In the genomic region with DNA sequence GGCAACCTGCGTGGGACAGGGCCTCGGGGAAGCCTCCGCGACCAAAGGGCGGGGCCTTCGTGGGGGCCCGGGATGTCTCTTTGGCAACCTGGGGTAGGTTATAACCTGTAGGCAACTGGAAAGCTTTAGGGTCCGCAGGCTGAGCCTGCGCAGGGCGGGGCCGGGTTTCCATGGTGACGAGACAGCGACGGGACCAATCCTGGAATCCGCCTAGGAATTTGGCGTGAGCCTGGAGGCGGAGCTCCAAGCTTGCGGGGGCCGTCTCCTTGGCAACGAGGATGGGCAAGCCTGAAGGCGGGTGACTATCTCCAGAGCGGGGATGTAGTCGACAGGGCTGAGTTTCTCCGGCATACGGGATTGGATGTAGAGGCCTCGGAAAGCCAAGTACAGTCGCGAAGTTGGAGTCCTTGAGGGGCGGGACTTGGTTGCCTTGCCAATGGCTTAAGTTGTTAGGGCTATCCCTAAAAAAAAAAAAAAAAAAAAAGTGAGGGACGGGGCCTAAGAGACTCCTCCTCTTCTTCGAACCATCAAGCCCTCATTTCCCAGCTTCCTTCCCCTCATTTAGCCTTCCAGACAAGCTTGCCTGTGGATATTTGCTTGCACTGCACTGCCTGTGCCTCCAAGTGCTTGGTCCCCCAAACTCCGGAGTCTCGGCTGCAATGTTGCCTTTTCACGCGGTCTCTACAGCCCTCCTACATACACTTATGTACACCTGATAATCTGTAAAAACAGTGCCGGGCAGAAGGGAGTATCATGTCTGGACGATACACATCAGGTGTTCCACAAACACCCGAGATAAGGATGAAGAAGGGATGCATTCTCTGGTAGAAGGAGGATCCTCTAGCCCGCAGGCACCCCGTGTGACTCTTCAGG, we compare ENCODE assay signal across 8 mouse cellular contexts. TPM values are rescaled to one million over a fixed set of nuclear protein-coding genes. Genes with fewer than 3 reads are reported as not detected.
DNase-seq lines count a peak whose midpoint lies in the region; ATAC-seq and TF ChIP-seq lines count a peak whose summit lies in the region.

No protein-coding gene starts in this region.

- H3K4me1 ChIP-seq in G1E (ENCODE audit: insufficient read depth, low read depth, low read length): peaks cover 59% of the 10 kb centered on the region
- peaks cover 40% of the 10 kb centered on the region for H3K4me1 ChIP-seq in forebrain, embryonic 13.5 days
- H3K4me1 ChIP-seq in liver, postnatal 0 days (ENCODE audit: insufficient read depth): peaks cover 30% of the 10 kb centered on the region
- peaks cover 46% of the 10 kb centered on the region for H3K4me1 ChIP-seq in neural tube, embryonic 15.5 days

- no peak for TF ChIP-seq EP300 in liver, postnatal 0 days (IDR thresholded peaks at IDR 0.05; ENCODE audit: low read depth)

- ATAC-seq in G1E (ENCODE audit: extremely low read depth, insufficient number of reproducible peaks, low FRiP score, poor library complexity, severe bottlenecking): no peak
- peak; percentile 83 for ATAC-seq in forebrain, embryonic 13.5 days
- peak; percentile 38 for ATAC-seq in liver, postnatal 0 days
- ATAC-seq in neural tube, embryonic 15.5 days (ENCODE audit: low FRiP score): peak; percentile 87

- H3K4me2 ChIP-seq in forebrain, embryonic 13.5 days: peak overlapping the region; percentile 94
- peak overlapping the region; percentile 85 for H3K4me2 ChIP-seq in liver, postnatal 0 days (ENCODE audit: low read depth, low read length)
- peak overlapping the region; percentile 92 for H3K4me2 ChIP-seq in neural tube, embryonic 15.5 days

- peak overlapping the region; percentile 98 for H3K4me3 ChIP-seq in G1E (ENCODE audit: low read depth, low read length)
- H3K4me3 ChIP-seq in forebrain, embryonic 13.5 days: peak overlapping the region; percentile 76
- peak overlapping the region; percentile 96 for H3K4me3 ChIP-seq in liver, postnatal 0 days (ENCODE audit: low read depth, low read length)
- peak overlapping the region; percentile 81 for H3K4me3 ChIP-seq in neural tube, embryonic 15.5 days (replicated peaks)

- peaks cover 34% of the 10 kb centered on the region for H3K36me3 ChIP-seq in G1E (replicated peaks)
- peaks cover 2% of the 10 kb centered on the region; the same call in 1 of the 2 replicates for H3K36me3 ChIP-seq in forebrain, embryonic 13.5 days (ENCODE audit: poor library complexity, severe bottlenecking)
- H3K36me3 ChIP-seq in liver, postnatal 0 days (replicated peaks; ENCODE audit: insufficient read depth, low read length): peaks cover 2% of the 10 kb centered on the region; the same call in 1 of the 2 replicates
- H3K36me3 ChIP-seq in neural tube, embryonic 15.5 days: no peaks in the 10 kb centered on the region

- peak overlapping the region; percentile 86 for H3K27ac ChIP-seq in forebrain, embryonic 13.5 days
- peak overlapping the region; percentile 71 for H3K27ac ChIP-seq in liver, postnatal 0 days (ENCODE audit: low read depth)
- H3K27ac ChIP-seq in neural tube, embryonic 15.5 days (replicated peaks): peak overlapping the region; percentile 93

- 12% methylated on average over 40 of the region's 40 CpGs for WGBS in forebrain, embryonic 13.5 days
- 12% methylated on average over 40 of the region's 40 CpGs for whole genome bisulfite sequencing in liver, postnatal 0 days (ENCODE audit: insufficient replicate concordance)
- WGBS in neural tube, embryonic 15.5 days: 12% methylated on average over 40 of the region's 40 CpGs

- intact Hi-C loops in heart, postnatal 10 days (cut with DNase I): loop anchor here (1.0 to 2.0 kb wide), 2 partner anchors 21 to 45 kb away; no protein-coding TSS in a partner anchor

- peaks cover 5% of the 10 kb centered on the region; the same call in 1 of the 2 replicates for H3K27me3 ChIP-seq in G1E (ENCODE audit: insufficient read depth, low read length)
- peaks cover 6% of the 10 kb centered on the region; the same call in 1 of the 2 replicates for H3K27me3 ChIP-seq in forebrain, embryonic 13.5 days
- no peaks in the 10 kb centered on the region for H3K27me3 ChIP-seq in liver, postnatal 0 days (ENCODE audit: insufficient read depth, low read length)
- 0 out of 2 replicates have a peak, but pooled peaks cover 4% of the 10 kb centered on the region for H3K27me3 ChIP-seq in neural tube, embryonic 15.5 days (replicated peaks)

- no peak for TF ChIP-seq CTCF in G1E (IDR thresholded peaks at IDR 0.05; ENCODE audit: low read depth, low read length)
- no peak for TF ChIP-seq CTCF in liver, postnatal 0 days (IDR thresholded peaks at IDR 0.05; ENCODE audit: low read depth)

- peak overlapping the region; percentile 94 for H3K9ac ChIP-seq in forebrain, embryonic 13.5 days
- peak overlapping the region; percentile 96 for H3K9ac ChIP-seq in liver, postnatal 0 days (replicated peaks)
- peak overlapping the region; percentile 97 for H3K9ac ChIP-seq in neural tube, embryonic 15.5 days (replicated peaks)

- H3K9me3 ChIP-seq in G1E (replicated peaks): peaks cover 6% of the 10 kb centered on the region
- H3K9me3 ChIP-seq in forebrain, embryonic 13.5 days (replicated peaks): no peaks in the 10 kb centered on the region
- H3K9me3 ChIP-seq in liver, postnatal 0 days (ENCODE audit: low read length): 0 out of 2 replicates have a peak, but pooled peaks cover 4% of the 10 kb centered on the region
- no peaks in the 10 kb centered on the region for H3K9me3 ChIP-seq in neural tube, embryonic 15.5 days (replicated peaks)

- peak; percentile 40 for DNase-seq in G1E (ENCODE audit: low spot score)
- peak; percentile 92 for DNase-seq in cerebellum, adult 11 months
- DNase-seq in heart, postnatal 10 days: peak; percentile 94
- peak; percentile 96 for DNase-seq in layer of hippocampus, adult 11-12 months (ENCODE audit: low spot score)
- DNase-seq in liver, postnatal 0 days: peak; percentile 81
- peak; percentile 80 for DNase-seq in thymus, postnatal 14 days

RNA-seq across cellular contexts. Expression of a gene that starts 0.9 kb away (rescaled TPM):
- total RNA-seq in G1E (2014; fragmentation: Nextera tagmentation) (109 and 129 TPM in 2 replicates), G1E (2017) (23.5 and 25.2 TPM in 2 replicates)
- 353 and 382 TPM in 2 replicates for polyA plus RNA-seq in G1E (2012)
- 70.9 and 74.8 TPM in 2 replicates for polyA plus RNA-seq in forebrain, embryonic 13.5 days (2015; fragmentation: Nextera tagmentation; extraction: Ambion mirVana)
- total RNA-seq in heart, postnatal 10 days (2021): 10 to 100 TPM; 31.8 to 34.4 TPM
- 28.2 and 34.1 TPM in 2 replicates for polyA plus RNA-seq in liver, postnatal 0 days (2015; fragmentation: Nextera tagmentation; extraction: Ambion mirVana)
- 108 and 110 TPM in 2 replicates for polyA plus RNA-seq in neural tube, embryonic 15.5 days (2015; fragmentation: Nextera tagmentation; extraction: Ambion mirVana)

RNA-seq across cellular contexts. Expression of a gene that starts 9.5 kb away (rescaled TPM):
- total RNA-seq in G1E (2014; fragmentation: Nextera tagmentation): not detected in 2 replicates
- 0.12 and 0.22 TPM in 2 replicates for total RNA-seq in G1E (2017)
- 0.05 TPM in 1 of 2 replicates, not detected in the other for polyA plus RNA-seq in G1E (2012)
- polyA plus RNA-seq in forebrain, embryonic 13.5 days (2015; fragmentation: Nextera tagmentation; extraction: Ambion mirVana): 0.40 and 0.62 TPM in 2 replicates
- total RNA-seq in heart, postnatal 10 days (2021): 1 to 10 TPM; 5.8 to 7.4 TPM
- 0.36 and 0.63 TPM in 2 replicates for polyA plus RNA-seq in liver, postnatal 0 days (2015; fragmentation: Nextera tagmentation; extraction: Ambion mirVana)
- 2.6 and 4.5 TPM in 2 replicates for polyA plus RNA-seq in neural tube, embryonic 15.5 days (2015; fragmentation: Nextera tagmentation; extraction: Ambion mirVana)

RNA-seq across cellular contexts. Expression of a gene that starts 12.7 kb away (rescaled TPM):
- total RNA-seq in G1E (2014; fragmentation: Nextera tagmentation): not detected in 2 replicates
- total RNA-seq in G1E (2017): 0.44 TPM in 1 of 2 replicates, not detected in the other
- not detected in 2 replicates for polyA plus RNA-seq in G1E (2012)
- 0.48 and 0.71 TPM in 2 replicates for polyA plus RNA-seq in forebrain, embryonic 13.5 days (2015; fragmentation: Nextera tagmentation; extraction: Ambion mirVana)
- not detected for total RNA-seq in heart, postnatal 10 days (2021)
- polyA plus RNA-seq in liver, postnatal 0 days (2015; fragmentation: Nextera tagmentation; extraction: Ambion mirVana): not detected in 2 replicates
- 2.7 and 3.4 TPM in 2 replicates for polyA plus RNA-seq in neural tube, embryonic 15.5 days (2015; fragmentation: Nextera tagmentation; extraction: Ambion mirVana)

RNA-seq across cellular contexts. Expression of a gene that starts 21.2 kb away (rescaled TPM):
- 44.5 and 50.5 TPM in 2 replicates for total RNA-seq in G1E (2014; fragmentation: Nextera tagmentation)
- 16.7 and 17.1 TPM in 2 replicates for total RNA-seq in G1E (2017)
- polyA plus RNA-seq in G1E (2012): 45.3 and 45.5 TPM in 2 replicates
- 39.1 and 43.8 TPM in 2 replicates for polyA plus RNA-seq in forebrain, embryonic 13.5 days (2015; fragmentation: Nextera tagmentation; extraction: Ambion mirVana)
- total RNA-seq in heart, postnatal 10 days (2021): 10 to 100 TPM; 36.3 to 54.4 TPM
- 9.9 and 12.6 TPM in 2 replicates for polyA plus RNA-seq in liver, postnatal 0 days (2015; fragmentation: Nextera tagmentation; extraction: Ambion mirVana)
- 43.4 TPM in 2 replicates for polyA plus RNA-seq in neural tube, embryonic 15.5 days (2015; fragmentation: Nextera tagmentation; extraction: Ambion mirVana)

RNA-seq across cellular contexts. Expression of a gene that starts 23.2 kb away (rescaled TPM):
- total RNA-seq in G1E (2014; fragmentation: Nextera tagmentation) (not detected in 2 replicates), G1E (2017) (0.05 TPM in 1 of 2 replicates, not detected in the other)
- polyA plus RNA-seq in G1E (2012): not detected in 2 replicates
- polyA plus RNA-seq in forebrain, embryonic 13.5 days (2015; fragmentation: Nextera tagmentation; extraction: Ambion mirVana): 0.09 and 0.13 TPM in 2 replicates
- total RNA-seq in heart, postnatal 10 days (2021): not detected
- 5.0 and 7.2 TPM in 2 replicates for polyA plus RNA-seq in liver, postnatal 0 days (2015; fragmentation: Nextera tagmentation; extraction: Ambion mirVana)
- 0.14 and 10.2 TPM in 2 replicates for polyA plus RNA-seq in neural tube, embryonic 15.5 days (2015; fragmentation: Nextera tagmentation; extraction: Ambion mirVana)

Comparison
In these comparisons a context has a peak if more than half of its experiments do, and no peak if none do; other contexts are left out.
1. DNase-seq: peak in every context shown above with its lines; median percentile 96 in layer of hippocampus, adult 11-12 months; 94 in heart, postnatal 10 days; 92 in cerebellum, adult 11 months; 81 in liver, postnatal 0 days; 80 in thymus, postnatal 14 days; 40 in G1E.